Mouse (Mus musculus) olfactory bulb, adult 2 months (tissue): ENCODE measurements around the gene Mill1.
"Not testable (repeated sequence)": the region's sequence is repeated elsewhere in the genome, so short reads cannot be mapped to it uniquely, and the experiment has no call there.

ENCODE experiments used
- CTCF ChIP-seq: fragments of 200-500 bp; IDR thresholded peaks from 2 replicates; pipeline ENCODE4 v1.5.1; 2012; ENCODE audit warnings: low read depth, mild to moderate bottlenecking, low read length, moderate library complexity; ENCODE audit not compliant: insufficient read depth
- POLR2A ChIP-seq: fragments of 200-500 bp; IDR thresholded peaks from 2 replicates; pipeline ENCODE4 v1.6.1; 2012; ENCODE audit warnings: mild to moderate bottlenecking, low read depth, low read length, moderate library complexity; ENCODE audit not compliant: insufficient read depth

DNA sequence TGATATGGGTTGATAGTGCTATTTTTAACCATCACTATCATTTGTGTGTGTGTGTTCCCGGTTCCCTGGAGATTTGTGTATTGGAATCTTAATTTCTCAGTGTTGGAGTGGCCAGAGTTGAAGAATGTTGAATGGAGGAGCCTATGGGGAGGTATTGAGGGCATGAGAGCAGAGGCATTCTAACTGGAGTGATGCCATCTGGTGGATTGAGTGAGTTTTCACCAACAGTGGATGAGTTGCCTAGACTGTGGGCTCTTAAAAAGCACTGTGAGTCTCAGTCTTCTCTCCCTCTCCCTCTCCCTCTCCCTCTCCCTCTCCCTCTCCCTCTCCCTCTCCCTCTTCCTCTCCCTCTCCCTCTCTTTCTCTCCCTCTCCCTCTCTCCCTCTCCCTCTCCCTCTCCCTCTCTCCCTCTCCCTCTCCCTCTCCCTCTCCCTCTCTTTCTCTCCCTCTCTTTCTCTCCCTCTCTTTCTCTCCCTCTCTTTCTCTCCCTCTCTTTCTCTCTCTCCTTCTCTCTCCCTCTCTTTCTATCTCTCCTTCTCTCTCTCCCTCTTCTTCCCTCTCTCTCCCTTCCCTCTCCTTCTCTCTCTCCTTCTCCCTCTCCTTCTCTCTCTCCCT, 1.1 kb upstream of the Mill1 start:
- TF ChIP-seq POLR2A, CTCF: not testable (repeated sequence)
